Mouse (Mus musculus) adipose tissue, adult 10 weeks (tissue): ENCODE results near the gene Gm10486. TPM values are rescaled to one million over a fixed set of nuclear protein-coding genes. Genes with fewer than 3 reads are reported as not detected.

ENCODE experiments used
- polyA plus RNA-seq: library from polyadenylated mRNA; stranded (reverse); fragments of 350-450 nt; fragmentation: Illumina TruSeq; extraction: RNeasy Lipid Tissue Mini Kit (QIAGEN cat#74804); gene quantifications from one replicate; pipeline ENCODE4 v1.2.3, GENCODE M21; 2014; ENCODE audit warnings: low read depth, low replicate concordance

The Gm10486 gene
- polyA plus RNA-seq: not detected

DNA sequence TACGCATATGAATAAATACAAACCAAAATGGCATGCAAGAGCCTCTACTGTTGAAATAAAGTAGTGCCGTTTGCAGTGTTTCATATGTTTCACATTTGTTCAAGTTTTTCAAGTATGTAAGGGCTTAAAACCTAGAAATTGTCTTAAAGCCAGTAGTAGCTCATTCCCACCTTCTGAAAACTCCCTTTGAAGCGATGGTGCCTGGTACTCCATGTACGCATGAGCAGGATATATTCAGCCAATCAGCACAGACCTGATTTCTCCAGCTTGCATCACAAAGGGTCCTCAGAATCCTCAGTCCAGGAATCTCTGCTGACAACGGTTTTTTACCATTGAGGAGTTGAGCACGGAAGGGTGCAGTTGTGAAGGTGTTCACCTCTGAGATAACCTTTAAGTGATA lies at the start of gene Gm10486:
Gm10486 (plus strand) TSS at position 301 of the 400 bp plus-strand sequence.

